ENCODE assay signal across 12 mouse cellular contexts in genomic region chr14:122477971-122478573, GRCm38 (mm10). TPM values are rescaled to one million over a fixed set of nuclear protein-coding genes. Genes with fewer than 3 reads are reported as not detected.
DNase-seq lines count a peak whose midpoint lies in the region; ATAC-seq and TF ChIP-seq lines count a peak whose summit lies in the region.
"Had no signal": no experiment of that assay in that cellular context is flagged by ENCODE, and none has a peak within 500 bp of the region (broad histone marks: within the 10 kb centered on the region; RNA-seq: fewer than 3 reads in every experiment).

No protein-coding gene starts in this region.

- H3K36me3 ChIP-seq in neural tube, embryonic 11.5 days (ENCODE audit: control insufficient read depth, insufficient read depth, low read length) = no peaks in the 10 kb centered on the region
- H3K36me3 ChIP-seq in forebrain, embryonic 16.5 days (ENCODE audit: control insufficient read depth, insufficient read depth) = no peaks in the 10 kb centered on the region
- H3K36me3 ChIP-seq in midbrain, embryonic 10.5 days = peaks cover 22% of the 10 kb centered on the region
- no peaks in the 10 kb centered on the region for H3K36me3 ChIP-seq in liver, postnatal 0 days (replicated peaks; ENCODE audit: insufficient read depth, low read length)

- H3K9me3 ChIP-seq in neural tube, embryonic 11.5 days (ENCODE audit: control insufficient read depth, low read length) = no peaks in the 10 kb centered on the region
- H3K9me3 ChIP-seq in forebrain, embryonic 16.5 days (ENCODE audit: control insufficient read depth, low read length) = no peaks in the 10 kb centered on the region
- H3K9me3 ChIP-seq in midbrain, embryonic 10.5 days (replicated peaks) = no peaks in the 10 kb centered on the region
- H3K9me3 ChIP-seq in liver, postnatal 0 days (ENCODE audit: low read length) = no peaks in the 10 kb centered on the region

- peak overlapping the region; percentile 95 for H3K9ac ChIP-seq in neural tube, embryonic 11.5 days (ENCODE audit: low read length)
- H3K9ac ChIP-seq in forebrain, embryonic 16.5 days (replicated peaks; ENCODE audit: low read depth, low read length) = peak overlapping the region; percentile 59
- H3K9ac ChIP-seq in liver, postnatal 0 days (replicated peaks) = no peak overlapping the region

- H3K27me3 ChIP-seq in neural tube, embryonic 11.5 days (ENCODE audit: control insufficient read depth, insufficient read depth, low read length) = peaks cover 57% of the 10 kb centered on the region
- H3K27me3 ChIP-seq in forebrain, embryonic 16.5 days (replicated peaks; ENCODE audit: control insufficient read depth, insufficient read depth, low read length) = peaks cover 20% of the 10 kb centered on the region
- peaks cover 98% of the 10 kb centered on the region for H3K27me3 ChIP-seq in midbrain, embryonic 10.5 days (ENCODE audit: low read depth, poor library complexity, severe bottlenecking)
- peaks cover 100% of the 10 kb centered on the region for H3K27me3 ChIP-seq in liver, postnatal 0 days (ENCODE audit: insufficient read depth, low read length)

- TF ChIP-seq CTCF in liver, postnatal 0 days (IDR thresholded peaks at IDR 0.05; ENCODE audit: low read depth) = no peak

- no peak for TF ChIP-seq EP300 in liver, postnatal 0 days (IDR thresholded peaks at IDR 0.05; ENCODE audit: low read depth)

- intact Hi-C loops in heart, postnatal 25 days (cut with DNase I) = loop anchor here (10.0 kb wide), 1 partner anchor 293 kb away; the partner anchor contains the start of gene Clybl

- H3K4me2 ChIP-seq in neural tube, embryonic 11.5 days (ENCODE audit: low read depth) = peak overlapping the region; percentile 72
- peak overlapping the region; percentile 74 for H3K4me2 ChIP-seq in forebrain, embryonic 16.5 days (ENCODE audit: low read length)
- no peak overlapping the region for H3K4me2 ChIP-seq in liver, postnatal 0 days (ENCODE audit: low read depth, low read length)
- H3K4me2 ChIP-seq: liver, embryonic 11.5 days had no signal

- peak overlapping the region; percentile 67 for H3K27ac ChIP-seq in neural tube, embryonic 11.5 days (ENCODE audit: low read depth, low read length)
- peak overlapping the region; percentile 11 for H3K27ac ChIP-seq in forebrain, embryonic 16.5 days (ENCODE audit: low read length)
- H3K27ac ChIP-seq in midbrain, embryonic 10.5 days (replicated peaks) = peak overlapping the region; percentile 97
- H3K27ac ChIP-seq in liver, postnatal 0 days (ENCODE audit: low read depth) = no peak overlapping the region
- H3K27ac ChIP-seq: kidney, postnatal 0 days had no signal

- H3K4me1 ChIP-seq in neural tube, embryonic 11.5 days (ENCODE audit: control insufficient read depth, insufficient read depth, low read length) = peaks cover 15% of the 10 kb centered on the region; the same call in 1 of the 2 replicates
- H3K4me1 ChIP-seq in forebrain, embryonic 16.5 days (replicated peaks; ENCODE audit: control insufficient read depth, insufficient read depth, low read length) = peaks cover 40% of the 10 kb centered on the region
- peaks cover 82% of the 10 kb centered on the region for H3K4me1 ChIP-seq in midbrain, embryonic 10.5 days
- H3K4me1 ChIP-seq in liver, postnatal 0 days (ENCODE audit: insufficient read depth) = peaks cover 13% of the 10 kb centered on the region

- H3K4me3 ChIP-seq in neural tube, embryonic 11.5 days (ENCODE audit: low read depth, low read length) = peak overlapping the region; percentile 75
- H3K4me3 ChIP-seq in forebrain, embryonic 16.5 days (replicated peaks; ENCODE audit: low read length) = peak overlapping the region; percentile 56
- peak overlapping the region; percentile 82 for H3K4me3 ChIP-seq in midbrain, embryonic 10.5 days
- H3K4me3 ChIP-seq in liver, postnatal 0 days (ENCODE audit: low read depth, low read length) = no peak overlapping the region

- DNase-seq in neural tube, embryonic 11.5 days (ENCODE audit: low spot score) = no peak
- no peak for DNase-seq in neural tube, embryonic 10.5 days (ENCODE audit: extremely low spot score, low spot score)
- no peak for DNase-seq in midbrain, embryonic 10.5 days (ENCODE audit: low spot score)
- no peak for DNase-seq in heart, postnatal 25 days (ENCODE audit: low spot score)
- no peak for DNase-seq in urinary bladder, postnatal 25 days (ENCODE audit: low spot score)
- DNase-seq in liver, postnatal 0 days = no peak
- DNase-seq: adrenal gland, postnatal 36 days; thymus, postnatal 25 days had no signal

- WGBS in neural tube, embryonic 11.5 days = 2% methylated on average over 9 of the region's 9 CpGs
- 3% methylated on average over 9 of the region's 9 CpGs for WGBS in forebrain, embryonic 16.5 days
- WGBS in midbrain, embryonic 10.5 days = 2% methylated on average over 9 of the region's 9 CpGs
- WGBS in liver, postnatal 0 days (ENCODE audit: insufficient replicate concordance) = 3% methylated on average over 9 of the region's 9 CpGs

- no peak for ATAC-seq in neural tube, embryonic 11.5 days (ENCODE audit: insufficient read depth, low FRiP score, low TSS enrichment)
- no peak for ATAC-seq in forebrain, embryonic 16.5 days
- no peak for ATAC-seq in liver, postnatal 0 days

RNA-seq across cellular contexts. Expression of gene Zic2, which starts 2.8 kb away (rescaled TPM):
- polyA plus RNA-seq in neural tube, embryonic 11.5 days (2014; fragmentation: Nextera tagmentation; extraction: Ambion mirVana) = 6.3 and 7.6 TPM in 2 replicates
- 4.4 and 5.6 TPM in 2 replicates for polyA plus RNA-seq in forebrain, embryonic 16.5 days (2015; fragmentation: Nextera tagmentation; extraction: Ambion mirVana)
- polyA plus RNA-seq in midbrain, embryonic 10.5 days (2016; fragmentation: Nextera tagmentation; extraction: Ambion mirVana) = 5.7 and 6.4 TPM in 2 replicates
- not detected for total RNA-seq in heart, postnatal 25 days (2021)
- polyA plus RNA-seq in liver, postnatal 0 days (2015; fragmentation: Nextera tagmentation; extraction: Ambion mirVana) = not detected in 2 replicates
- polyA plus RNA-seq: kidney, postnatal 0 days; liver, embryonic 11.5 days had no signal

RNA-seq across cellular contexts. Expression of gene Gm10837, which starts 12.3 kb away (rescaled TPM):
- polyA plus RNA-seq in neural tube, embryonic 11.5 days (2014; fragmentation: Nextera tagmentation; extraction: Ambion mirVana) = 0.51 and 0.54 TPM in 2 replicates
- polyA plus RNA-seq in forebrain, embryonic 16.5 days (2015; fragmentation: Nextera tagmentation; extraction: Ambion mirVana) = 0.16 and 0.41 TPM in 2 replicates
- polyA plus RNA-seq in midbrain, embryonic 10.5 days (2016; fragmentation: Nextera tagmentation; extraction: Ambion mirVana) = 0.07 and 0.25 TPM in 2 replicates
- not detected for total RNA-seq in heart, postnatal 25 days (2021)
- not detected in 2 replicates for polyA plus RNA-seq in liver, postnatal 0 days (2015; fragmentation: Nextera tagmentation; extraction: Ambion mirVana)
- total RNA-seq: adrenal gland, postnatal 36 days; heart, adult 8-10 months had no signal
- polyA plus RNA-seq: kidney, postnatal 0 days; liver, embryonic 11.5 days had no signal

RNA-seq across cellular contexts. Expression of gene Zic5, which starts 12.6 kb away (rescaled TPM):
- polyA plus RNA-seq in neural tube, embryonic 11.5 days (2014; fragmentation: Nextera tagmentation; extraction: Ambion mirVana) = 10.3 and 10.8 TPM in 2 replicates
- polyA plus RNA-seq in forebrain, embryonic 16.5 days (2015; fragmentation: Nextera tagmentation; extraction: Ambion mirVana) = 5.5 and 8.7 TPM in 2 replicates
- 13.6 and 15.3 TPM in 2 replicates for polyA plus RNA-seq in midbrain, embryonic 10.5 days (2016; fragmentation: Nextera tagmentation; extraction: Ambion mirVana)
- total RNA-seq in heart, postnatal 25 days (2021) = not detected
- not detected in 2 replicates for polyA plus RNA-seq in liver, postnatal 0 days (2015; fragmentation: Nextera tagmentation; extraction: Ambion mirVana)
- total RNA-seq: adrenal gland, postnatal 36 days; heart, adult 8-10 months had no signal

RNA-seq across cellular contexts. Expression of gene Gm5089, which starts 27.2 kb away (rescaled TPM):
- polyA plus RNA-seq in neural tube, embryonic 11.5 days (2014; fragmentation: Nextera tagmentation; extraction: Ambion mirVana) = 0.23 and 0.35 TPM in 2 replicates
- 0.40 and 0.47 TPM in 2 replicates for polyA plus RNA-seq in forebrain, embryonic 16.5 days (2015; fragmentation: Nextera tagmentation; extraction: Ambion mirVana)
- 0.82 and 1.3 TPM in 2 replicates for polyA plus RNA-seq in midbrain, embryonic 10.5 days (2016; fragmentation: Nextera tagmentation; extraction: Ambion mirVana)
- total RNA-seq in heart, postnatal 25 days (2021) = not detected
- not detected in 2 replicates for polyA plus RNA-seq in liver, postnatal 0 days (2015; fragmentation: Nextera tagmentation; extraction: Ambion mirVana)
- total RNA-seq: adrenal gland, postnatal 36 days; heart, adult 8-10 months had no signal
- polyA plus RNA-seq: kidney, postnatal 0 days; liver, embryonic 11.5 days had no signal

RNA-seq across cellular contexts. Expression of gene Pcca, which starts 56.1 kb away (rescaled TPM):
- 33.1 and 33.4 TPM in 2 replicates for polyA plus RNA-seq in neural tube, embryonic 11.5 days (2014; fragmentation: Nextera tagmentation; extraction: Ambion mirVana)
- polyA plus RNA-seq in forebrain, embryonic 16.5 days (2015; fragmentation: Nextera tagmentation; extraction: Ambion mirVana) = 22.8 and 25.3 TPM in 2 replicates
- 30.5 TPM in 2 replicates for polyA plus RNA-seq in midbrain, embryonic 10.5 days (2016; fragmentation: Nextera tagmentation; extraction: Ambion mirVana)
- 10 to 100 TPM; 78.0 to 90.8 TPM for total RNA-seq in heart, postnatal 25 days (2021)
- polyA plus RNA-seq in liver, postnatal 0 days (2015; fragmentation: Nextera tagmentation; extraction: Ambion mirVana) = 30.3 and 31.3 TPM in 2 replicates
